Mouse (Mus musculus): Measurements from ENCODE around the gene Hist1h1b.
A peak's percentile ranks its signal among the peaks of the same experiment; 100 is the strongest.

Gene Hist1h1b

GRCm38 (mm10) chr13:21782361-21783254 is 2.2 kb upstream of the Hist1h1b start:
- DNase-seq (ENCODE audit: low read depth, low spot score): peak; percentile 69

GRCm38 (mm10) chr13:21781639-21782038 is 1.2 kb upstream of the Hist1h1b start:
- no peak for DNase-seq (ENCODE audit: low read depth, low spot score)

GRCm38 (mm10) chr13:21781021-21781555 is 663 bp upstream of the Hist1h1b start:
- peak; percentile 19 for DNase-seq (ENCODE audit: low read depth, low spot score)

DNA sequence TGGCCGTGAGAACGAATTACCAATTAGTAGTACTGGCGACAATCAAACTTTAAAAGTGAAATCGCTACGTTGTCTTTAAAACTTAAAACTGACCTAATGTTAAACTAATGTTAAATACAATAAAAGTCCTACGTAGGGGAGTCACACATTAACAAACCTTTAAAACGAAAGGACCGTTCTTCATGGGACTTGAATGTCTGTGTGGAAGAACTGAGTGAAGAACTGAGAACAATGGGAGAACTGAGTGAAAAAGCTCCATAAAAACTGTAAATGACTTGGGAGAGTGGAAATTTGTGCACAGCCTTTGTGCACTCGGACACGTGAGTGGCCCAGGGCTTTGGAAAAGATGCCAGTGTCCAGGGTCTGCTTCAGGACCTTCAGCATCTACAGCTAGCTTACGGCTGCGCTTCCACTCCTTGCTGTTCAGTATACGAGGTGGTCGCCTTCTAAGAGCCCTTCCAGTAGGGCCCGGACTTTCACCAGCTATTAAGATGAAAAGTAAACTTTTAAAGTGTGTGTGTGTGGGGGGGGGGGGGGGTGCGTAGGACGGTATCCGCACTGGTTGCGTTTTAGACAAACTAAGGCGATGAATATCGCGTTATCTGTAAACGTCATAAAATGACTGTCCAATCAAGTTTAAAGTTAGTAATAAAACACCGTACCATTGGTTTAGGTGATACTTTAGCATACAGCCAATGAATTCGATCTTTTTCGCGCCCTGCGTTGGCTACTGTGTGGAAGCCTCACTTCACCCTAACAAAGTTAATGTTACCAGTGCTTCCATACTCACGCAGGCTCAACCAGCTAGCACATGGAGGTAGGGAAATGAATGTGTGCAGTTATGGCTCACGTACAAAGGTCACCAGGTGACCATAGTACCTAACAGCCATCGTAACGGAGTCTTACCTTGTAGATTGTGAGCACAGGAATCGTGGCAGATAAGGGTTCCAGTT is 1.3 kb downstream of the Hist1h1b start:
- peak; percentile 93 for DNase-seq (ENCODE audit: low read depth, low spot score)

DNA sequence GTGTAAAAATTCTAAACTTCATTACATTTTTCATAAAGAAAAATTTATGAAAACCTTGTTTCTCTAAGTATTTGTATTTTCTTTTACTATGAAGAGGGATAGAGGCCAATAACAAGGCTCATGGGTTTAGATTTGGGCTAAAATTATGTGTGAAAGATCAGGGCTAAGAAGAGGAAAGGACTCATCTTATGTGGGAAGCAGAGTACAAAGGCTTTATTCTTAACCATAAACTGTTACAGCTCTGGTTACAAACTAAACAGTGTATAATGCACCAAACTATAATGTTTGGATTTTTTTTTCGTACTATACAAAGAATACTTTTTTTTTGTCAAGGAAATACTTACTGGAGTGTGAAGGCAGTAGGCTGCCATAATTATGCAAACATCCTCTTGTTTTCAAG is 24.7 kb downstream of the Hist1h1b start:
- no peak for DNase-seq (ENCODE audit: low read depth, low spot score)

GRCm38 (mm10) chr13:21754294-21755001 is 26.0 kb downstream of the Hist1h1b start:
- DNase-seq (ENCODE audit: low read depth, low spot score): peak; percentile 51

GRCm38 (mm10) chr13:21753524-21754285 is 26.7 kb downstream of the Hist1h1b start, which contains the start of the genes Hist1h2ak and Hist1h2bn:
Gene Hist1h2ak (minus strand): TSS chr13:21753827.
Gene Hist1h2bn (plus strand): TSS chr13:21754123.
- peak; percentile 94 for DNase-seq (ENCODE audit: low read depth, low spot score)

- DNase-seq (ENCODE audit: low read depth, low spot score): no peak
Measured at GRCm38 (mm10) chr13:21753051-21753523, 27.3 kb downstream of the Hist1h1b start.

GRCm38 (mm10) chr13:21752356-21752755 is 28.1 kb downstream of the Hist1h1b start:
- peak; percentile 45 for DNase-seq (ENCODE audit: low read depth, low spot score)

- peak; percentile 18 for DNase-seq (ENCODE audit: low read depth, low spot score)
Measured at GRCm38 (mm10) chr13:21751827-21752226, 28.6 kb downstream of the Hist1h1b start.

GRCm38 (mm10) chr13:21751417-21751816 is 29.0 kb downstream of the Hist1h1b start:
- no peak for DNase-seq (ENCODE audit: low read depth, low spot score)

DNA sequence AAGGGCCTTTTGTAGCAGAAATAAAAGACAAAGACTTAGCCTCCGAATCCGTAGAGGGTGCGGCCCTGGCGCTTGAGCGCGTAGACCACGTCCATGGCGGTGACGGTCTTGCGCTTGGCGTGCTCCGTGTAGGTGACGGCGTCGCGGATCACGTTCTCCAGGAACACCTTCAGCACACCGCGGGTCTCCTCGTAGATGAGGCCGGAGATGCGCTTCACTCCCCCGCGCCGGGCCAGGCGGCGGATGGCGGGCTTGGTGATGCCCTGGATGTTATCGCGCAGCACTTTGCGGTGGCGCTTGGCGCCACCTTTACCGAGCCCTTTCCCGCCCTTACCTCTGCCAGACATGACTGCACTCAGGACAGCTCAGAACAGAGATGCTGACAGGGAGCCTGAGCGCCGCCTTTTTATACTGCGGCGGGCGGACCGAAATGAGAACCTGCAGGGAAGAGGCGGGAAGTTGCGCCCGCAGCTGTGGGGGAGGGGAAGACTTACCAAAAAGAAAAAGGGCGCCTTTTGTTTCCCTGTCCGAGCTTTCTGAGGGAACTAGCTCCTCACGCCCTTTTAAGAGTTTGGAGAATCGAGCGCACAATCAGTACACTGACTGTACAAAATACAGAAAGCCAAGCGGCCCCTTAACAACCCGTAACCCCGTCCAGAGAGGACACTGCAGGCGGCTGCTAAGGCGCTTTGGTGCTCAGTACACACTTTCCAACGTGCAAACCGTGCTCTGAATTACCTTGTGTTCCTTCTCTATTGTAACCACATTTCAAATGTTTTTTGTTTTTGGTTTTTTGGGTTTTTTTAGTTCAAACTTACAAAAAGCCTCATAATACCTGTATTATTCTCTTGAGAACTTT is 30.0 kb downstream of the Hist1h1b start, which contains the start of gene Hist1h4k:
TSS of gene Hist1h4k (minus strand) at position 347 of the 859 bp plus-strand sequence.
- peak; percentile 97 for DNase-seq (ENCODE audit: low read depth, low spot score)

GRCm38 (mm10) chr13:21749387-21750158 is 30.9 kb downstream of the Hist1h1b start:
- DNase-seq (ENCODE audit: low read depth, low spot score): peak; percentile 52

DNA sequence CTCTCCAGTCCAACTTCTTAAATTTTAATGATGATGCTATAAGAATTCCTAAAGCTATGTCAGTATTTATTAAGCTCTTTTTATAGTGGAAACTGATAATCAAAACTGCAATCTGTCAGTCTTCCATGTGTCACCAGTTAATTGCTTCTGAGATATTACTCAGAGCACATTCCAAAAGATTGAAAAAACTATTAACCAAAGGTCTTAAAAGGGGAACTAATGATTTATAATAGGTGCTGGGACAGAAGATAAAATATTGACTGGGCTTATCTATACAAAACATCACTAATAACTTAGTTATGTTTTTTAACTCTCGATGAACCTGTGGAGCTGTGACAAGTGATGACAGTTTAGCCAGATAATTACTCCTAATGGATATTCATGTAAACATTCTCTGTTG is 35.4 kb downstream of the Hist1h1b start:
- no peak for DNase-seq (ENCODE audit: low read depth, low spot score)

DNA sequence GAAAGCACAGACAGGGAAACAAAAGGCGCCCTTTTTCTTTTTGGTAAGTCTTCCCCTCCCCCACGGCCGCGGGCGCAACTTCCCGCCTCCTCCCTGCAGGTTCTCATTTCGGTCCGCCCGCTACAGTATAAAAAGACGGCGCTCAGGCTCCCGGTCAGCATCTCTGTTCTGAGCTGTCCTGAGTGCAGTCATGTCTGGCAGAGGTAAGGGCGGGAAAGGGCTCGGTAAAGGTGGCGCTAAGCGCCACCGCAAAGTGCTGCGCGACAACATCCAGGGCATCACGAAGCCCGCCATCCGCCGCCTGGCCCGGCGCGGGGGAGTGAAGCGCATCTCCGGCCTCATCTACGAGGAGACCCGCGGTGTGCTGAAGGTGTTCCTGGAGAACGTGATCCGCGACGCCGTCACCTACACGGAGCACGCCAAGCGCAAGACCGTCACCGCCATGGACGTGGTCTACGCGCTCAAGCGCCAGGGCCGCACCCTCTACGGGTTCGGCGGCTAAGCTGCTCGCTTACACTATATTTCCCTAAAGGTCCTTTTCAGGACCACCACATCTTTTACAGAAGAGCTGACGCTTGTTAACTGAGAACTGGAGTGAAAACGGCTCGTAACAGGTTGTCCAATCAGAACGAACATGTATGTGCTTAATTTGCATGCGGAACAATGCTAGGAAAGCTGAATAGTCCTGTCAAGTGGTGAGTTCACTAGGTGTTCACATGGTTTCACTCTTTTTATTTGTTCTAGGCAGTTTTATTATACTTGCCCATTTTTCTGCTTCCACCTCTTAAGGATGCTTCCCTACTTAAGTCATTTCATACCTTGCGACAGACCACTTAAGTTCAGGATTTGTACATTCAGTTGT is 45.3 kb downstream of the Hist1h1b start, which contains the start of gene Hist1h4j:
TSS of gene Hist1h4j (plus strand) at position 159 of the 862 bp plus-strand sequence.
- DNase-seq (ENCODE audit: low read depth, low spot score): peak; percentile 94

DNA sequence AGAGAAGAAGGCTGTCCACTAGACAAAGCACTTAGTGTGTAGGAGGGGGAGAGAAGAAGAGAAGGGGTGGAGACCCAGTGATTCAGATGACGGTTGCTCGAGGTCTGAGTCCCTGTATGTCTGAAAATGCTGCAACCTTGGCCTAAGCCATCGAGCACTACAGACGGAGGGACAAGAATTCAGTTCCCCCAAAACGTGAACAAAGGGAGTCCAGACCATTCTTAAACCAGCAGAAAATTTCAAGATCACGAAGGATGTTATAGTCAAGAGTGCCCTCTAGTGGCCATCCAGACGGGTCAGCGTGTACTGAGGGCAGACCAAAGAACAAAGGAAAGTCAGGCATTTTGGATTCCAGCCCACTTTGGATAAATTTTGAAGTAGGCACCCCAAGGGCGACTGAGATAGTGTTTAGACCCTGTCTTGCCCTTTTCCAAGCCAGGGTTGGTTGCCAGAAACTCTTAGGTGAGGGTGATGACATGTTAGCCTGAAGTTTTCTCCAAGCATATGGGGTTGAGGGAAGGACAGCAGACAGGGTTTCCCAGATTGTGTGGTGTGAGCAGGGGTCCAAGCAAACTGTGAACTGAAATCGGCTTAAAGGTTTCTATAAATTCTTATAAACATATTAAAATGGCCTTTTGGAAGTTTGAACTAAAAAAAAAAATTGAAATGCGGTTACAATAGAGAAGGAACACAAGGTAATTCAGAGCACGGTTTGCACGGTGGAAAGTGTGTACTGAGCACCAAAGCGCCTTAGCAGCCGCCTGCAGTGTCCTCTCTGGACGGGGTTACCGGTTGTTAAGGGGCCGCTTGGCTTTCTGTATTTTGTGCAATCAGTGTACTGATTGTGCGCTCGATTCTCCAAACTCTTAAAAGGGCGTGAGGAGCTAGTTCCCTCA is 46.2 kb downstream of the Hist1h1b start:
- DNase-seq (ENCODE audit: low read depth, low spot score): peak; percentile 91

Measured in ZHBTc4 (cell line).